Mouse (Mus musculus): ENCODE results near the gene Tlr6.

DNA sequence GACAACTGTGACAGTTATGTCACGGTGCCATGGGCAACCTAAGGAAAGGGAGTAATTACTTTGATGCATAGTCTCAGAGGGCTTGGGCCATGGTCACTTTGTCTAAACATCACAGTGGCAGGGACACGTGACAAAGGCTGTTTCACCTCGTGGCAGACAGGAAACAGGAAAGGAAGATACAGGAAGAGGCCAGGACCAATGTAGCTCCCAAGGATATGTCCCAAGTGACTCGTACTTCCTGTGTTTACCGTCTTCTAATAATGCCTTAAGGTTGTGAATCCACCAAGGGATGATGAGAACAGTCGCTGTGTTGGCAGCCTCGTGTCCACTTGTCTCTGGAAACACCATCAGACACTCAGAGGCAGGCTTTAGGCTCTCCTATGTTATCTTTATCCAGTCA is 26.1 kb upstream of the Tlr6 start:
- TF ChIP-seq CTCF (IDR thresholded peaks at IDR 0.05; ENCODE audit: borderline replicate concordance, insufficient read depth, low read length) (no peak), POLR2A (IDR thresholded peaks at IDR 0.05; ENCODE audit: low read depth, low read length) (no peak)

Measured in embryonic fibroblast, embryonic 13.5 days (primary cell).